Mouse (Mus musculus): ENCODE measurements around the gene Zdhhc19.

GRCm38 (mm10) chr16:32608712-32609400 is 112.8 kb downstream of the Zdhhc19 start, which contains the start of gene Tfrc:
- peak; percentile 99 for TF ChIP-seq POLR2A (IDR thresholded peaks at IDR 0.05; ENCODE audit: control insufficient read depth, extremely low read depth, insufficient read depth, low read length, poor library complexity)
- TF ChIP-seq CTCF (IDR thresholded peaks at IDR 0.05; ENCODE audit: borderline replicate concordance, control insufficient read depth, extremely low read depth, insufficient read depth, low read length, poor library complexity), result peak; percentile 50; the same call in 1 of the 2 replicates

Measured in thymus, adult 2 months (tissue).